Mouse (Mus musculus) c-Kit-positive CD71-positive TER-119-positive erythroid progenitor cells, embryonic 14.5 days (primary cell): Measurements from ENCODE around the gene Esrrg.

Source experiments
- DNase-seq: peaks from one replicate; pipeline ENCODE4 v3.0.0-alpha.2; 2013; ENCODE audit warnings: low spot score

Gene Esrrg

DNA sequence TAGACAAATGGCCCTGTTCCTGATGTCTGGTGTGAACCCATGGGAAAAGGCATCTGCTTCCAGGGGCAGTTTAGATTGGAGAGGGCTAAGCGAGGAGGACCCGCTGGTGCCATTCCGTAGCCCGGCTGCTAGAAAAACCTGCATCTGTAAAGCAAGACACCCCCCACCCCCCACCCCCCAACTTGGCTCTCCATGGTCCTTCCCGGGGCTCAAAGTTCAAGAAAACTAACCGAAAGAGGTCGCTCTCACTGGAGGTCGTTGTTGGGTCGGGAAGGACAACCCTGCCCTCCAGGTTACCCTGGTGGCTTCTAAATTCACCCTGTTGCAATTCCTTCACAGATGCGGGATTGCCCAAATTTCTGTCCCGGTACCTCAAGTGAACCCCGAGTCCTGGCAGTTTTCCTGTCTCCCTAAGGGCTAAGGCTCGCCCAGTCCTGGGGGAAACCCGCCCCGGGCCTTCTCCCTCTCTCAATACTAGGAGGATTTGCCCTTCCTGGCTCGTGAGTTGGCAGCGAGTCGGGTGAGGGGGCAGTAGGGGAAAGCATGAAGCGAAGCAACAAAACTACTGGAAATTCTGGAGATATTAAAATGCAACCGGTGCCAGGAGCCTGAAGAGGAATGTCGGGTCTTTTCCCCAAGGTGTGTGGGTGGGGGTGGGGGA, at the start of gene Esrrg:
Esrrg (plus strand) TSS at position 531 of the 661 bp plus-strand sequence.
- no peak for DNase-seq

DNA sequence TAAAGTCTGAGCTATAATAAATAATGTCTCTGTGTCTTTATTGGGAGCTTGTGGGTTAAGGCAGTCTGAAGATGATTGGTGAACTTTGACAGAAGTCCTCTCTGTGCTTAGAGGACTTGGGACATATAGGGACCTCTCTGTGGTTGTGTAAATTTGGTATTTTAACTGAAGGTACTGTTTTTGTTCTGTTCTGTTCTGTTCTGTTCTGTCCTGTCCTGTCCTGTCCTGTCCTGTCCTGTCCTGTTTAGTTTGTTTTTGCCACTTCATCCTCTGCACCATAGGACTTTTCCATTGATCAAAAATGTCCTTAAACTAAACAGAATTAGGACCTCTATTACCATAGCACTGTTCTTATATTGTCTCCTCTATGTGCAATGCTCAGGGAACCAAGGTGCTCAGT, 24.6 kb upstream of the Esrrg start:
- no peak for DNase-seq

DNA sequence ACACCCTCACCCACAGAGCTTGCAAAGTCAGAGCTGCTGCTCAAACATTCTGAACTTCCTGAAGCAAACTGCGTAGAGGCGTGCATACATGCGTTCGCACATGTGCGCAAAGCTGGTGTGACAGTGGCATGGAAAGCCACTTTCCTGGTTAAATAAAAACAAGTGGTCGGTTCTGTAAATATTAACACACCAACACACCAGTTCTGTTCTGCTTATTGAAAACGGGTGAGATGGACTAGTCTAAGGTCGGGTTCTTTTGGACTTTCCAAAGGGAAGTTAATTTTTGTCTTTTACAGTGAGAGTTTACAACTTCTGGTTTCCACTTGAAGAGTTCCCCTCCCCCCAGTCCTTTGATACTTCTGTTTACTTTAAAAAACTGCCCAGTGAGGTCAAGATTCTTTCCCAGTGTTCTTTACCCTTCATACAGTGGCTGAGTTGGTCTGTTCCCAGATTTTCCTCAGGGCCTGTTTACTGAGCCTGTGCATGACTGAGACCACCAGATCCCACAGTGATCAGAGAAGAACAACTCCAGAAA, 22.0 kb upstream of the Esrrg start:
- DNase-seq: no peak

DNA sequence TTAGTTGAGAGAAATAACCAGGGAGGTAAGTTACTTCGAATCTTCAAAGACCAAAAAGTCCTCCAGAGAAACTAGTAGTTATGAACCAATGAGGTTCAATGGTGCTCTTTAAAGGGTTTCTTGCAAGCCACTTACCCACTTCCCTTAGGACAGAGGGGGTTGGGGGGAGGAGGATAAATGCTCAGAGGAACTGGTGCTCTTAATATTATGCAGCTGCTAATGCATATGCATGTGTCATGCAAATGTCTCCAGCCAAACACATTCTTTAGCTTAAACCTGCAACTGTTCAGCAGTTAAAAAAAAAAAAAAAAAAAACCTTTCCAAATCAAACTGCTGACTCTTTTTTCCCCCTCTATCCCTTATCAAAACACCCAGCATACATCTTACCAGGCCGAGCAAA, 5.6 kb upstream of the Esrrg start:
- no peak for DNase-seq

DNA sequence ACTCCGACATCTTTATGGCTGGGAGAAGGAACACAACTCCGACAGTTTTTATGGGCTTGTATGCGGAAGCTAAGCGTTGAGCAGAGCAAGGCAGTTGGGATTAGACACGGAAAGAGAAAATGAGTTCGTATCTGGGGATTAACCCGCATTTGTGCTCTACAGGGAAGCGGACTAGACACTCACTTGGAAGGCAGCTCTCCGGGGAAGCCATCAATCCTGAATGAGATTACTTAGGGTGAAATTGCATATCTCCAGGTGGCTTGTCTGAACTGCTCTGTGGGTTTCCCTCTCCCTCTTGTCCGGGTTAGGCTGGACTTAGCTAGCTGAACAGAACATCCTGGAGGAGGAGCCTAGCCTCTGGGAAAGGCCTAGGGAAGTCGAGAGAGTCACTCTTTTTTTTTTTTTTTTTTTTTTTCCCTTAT, 4.5 kb upstream of the Esrrg start:
- DNase-seq: no peak

DNA sequence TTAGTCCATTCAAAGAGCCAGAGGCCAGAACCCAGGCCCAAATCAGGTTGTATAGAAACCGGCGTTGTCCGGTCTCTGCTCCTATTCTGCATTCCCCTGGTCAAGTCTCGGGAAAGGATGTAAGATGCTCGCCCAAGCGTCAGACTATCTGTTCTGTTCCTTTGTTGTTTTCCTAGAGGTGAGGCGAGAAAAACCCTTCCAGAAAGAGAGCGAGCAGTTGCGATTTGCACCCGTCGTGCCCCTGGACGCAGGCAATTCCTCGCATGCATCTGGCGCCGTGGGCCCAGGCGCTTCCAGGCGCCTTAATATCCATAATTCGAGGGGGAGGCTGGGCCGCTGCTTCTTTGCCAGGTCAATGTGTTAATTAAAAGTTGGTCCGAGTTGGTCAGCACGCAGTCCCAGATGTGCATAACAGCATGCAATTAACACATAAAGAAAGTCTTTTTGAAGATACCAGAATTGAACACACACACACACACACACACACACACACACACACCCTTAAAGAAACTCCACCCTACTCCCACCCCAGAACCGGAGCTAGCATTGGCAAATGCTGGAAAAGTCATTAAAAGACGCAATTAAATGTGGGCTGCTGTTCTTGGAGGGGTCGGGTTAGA, 3.8 kb upstream of the Esrrg start:
- DNase-seq: no peak

DNA sequence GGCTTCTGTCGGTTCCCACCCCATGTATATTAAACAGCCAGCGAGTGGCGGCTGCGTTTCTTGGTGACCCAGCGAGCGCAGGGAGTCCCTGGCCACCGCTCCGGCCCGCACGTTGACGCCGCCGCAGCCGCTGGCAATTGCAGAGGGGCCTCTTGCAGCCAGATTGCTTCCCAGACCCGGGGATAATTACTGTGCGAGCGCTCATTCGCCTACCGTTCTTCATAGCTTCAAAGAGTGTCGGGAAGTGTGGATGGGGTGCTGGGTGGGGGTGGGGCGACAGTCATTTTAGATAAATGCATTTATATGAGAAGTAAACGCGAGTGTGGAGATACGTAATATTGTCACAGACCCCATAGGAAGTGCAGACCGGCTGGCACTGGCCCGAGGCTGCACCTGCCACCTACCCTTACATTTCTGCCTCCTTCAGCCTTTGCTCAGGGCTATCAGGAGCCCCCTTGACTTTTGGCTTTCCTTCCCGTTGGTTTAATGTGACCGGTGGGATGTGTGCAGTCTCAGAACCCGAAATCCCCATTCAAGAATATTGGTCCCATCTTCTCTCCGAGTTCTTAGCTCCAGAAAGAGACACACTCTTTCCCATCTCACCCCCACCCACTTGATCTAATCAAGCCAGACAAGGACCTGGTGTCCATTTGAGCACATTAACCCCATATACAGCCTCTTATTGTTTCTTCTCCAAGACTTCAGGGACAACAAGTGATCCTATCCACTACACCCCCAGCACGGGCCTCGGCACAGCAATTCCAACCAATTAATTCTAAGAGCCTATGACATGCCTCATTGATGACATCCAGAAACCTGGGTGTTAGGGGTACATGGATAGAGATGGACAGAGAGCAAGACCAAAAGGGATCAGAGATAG, 3.0 kb upstream of the Esrrg start:
- no peak for DNase-seq

DNA sequence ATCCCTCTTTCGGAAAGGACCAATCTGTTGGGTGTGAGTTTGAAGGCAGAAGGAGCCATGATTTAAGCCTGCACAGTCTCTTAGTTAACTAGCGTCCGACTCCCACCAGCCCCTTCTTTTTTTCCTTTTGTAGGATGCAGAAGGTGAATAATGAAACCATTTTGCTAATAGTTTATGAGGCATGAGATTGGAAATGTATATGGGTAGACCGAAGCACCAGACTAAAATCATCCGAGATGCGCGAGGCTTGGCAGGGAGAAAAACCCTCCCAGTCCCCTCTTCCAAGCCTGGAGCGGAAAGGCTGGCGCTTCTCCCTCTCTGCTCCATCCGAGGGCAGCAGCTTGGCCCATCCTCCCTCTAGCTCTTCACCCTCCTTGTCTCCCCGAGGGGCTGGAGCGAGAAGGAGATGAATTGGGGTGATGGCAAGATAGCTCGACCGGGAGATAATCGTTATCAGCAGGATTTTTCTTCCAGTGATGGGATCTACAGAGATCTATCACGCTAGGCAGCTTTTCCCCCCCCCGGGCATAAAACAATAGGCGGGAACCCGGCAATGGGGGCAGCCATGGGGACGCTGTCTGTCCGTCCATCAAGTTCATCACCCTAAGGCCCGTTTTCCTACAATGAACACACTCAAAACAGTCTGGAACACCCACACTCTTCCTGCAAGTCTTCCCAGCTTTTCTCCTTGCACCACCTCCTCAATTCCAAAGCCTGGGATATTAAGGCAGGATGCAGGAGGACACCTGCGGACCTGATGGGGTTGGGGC, 2.1 kb upstream of the Esrrg start:
- no peak for DNase-seq

DNA sequence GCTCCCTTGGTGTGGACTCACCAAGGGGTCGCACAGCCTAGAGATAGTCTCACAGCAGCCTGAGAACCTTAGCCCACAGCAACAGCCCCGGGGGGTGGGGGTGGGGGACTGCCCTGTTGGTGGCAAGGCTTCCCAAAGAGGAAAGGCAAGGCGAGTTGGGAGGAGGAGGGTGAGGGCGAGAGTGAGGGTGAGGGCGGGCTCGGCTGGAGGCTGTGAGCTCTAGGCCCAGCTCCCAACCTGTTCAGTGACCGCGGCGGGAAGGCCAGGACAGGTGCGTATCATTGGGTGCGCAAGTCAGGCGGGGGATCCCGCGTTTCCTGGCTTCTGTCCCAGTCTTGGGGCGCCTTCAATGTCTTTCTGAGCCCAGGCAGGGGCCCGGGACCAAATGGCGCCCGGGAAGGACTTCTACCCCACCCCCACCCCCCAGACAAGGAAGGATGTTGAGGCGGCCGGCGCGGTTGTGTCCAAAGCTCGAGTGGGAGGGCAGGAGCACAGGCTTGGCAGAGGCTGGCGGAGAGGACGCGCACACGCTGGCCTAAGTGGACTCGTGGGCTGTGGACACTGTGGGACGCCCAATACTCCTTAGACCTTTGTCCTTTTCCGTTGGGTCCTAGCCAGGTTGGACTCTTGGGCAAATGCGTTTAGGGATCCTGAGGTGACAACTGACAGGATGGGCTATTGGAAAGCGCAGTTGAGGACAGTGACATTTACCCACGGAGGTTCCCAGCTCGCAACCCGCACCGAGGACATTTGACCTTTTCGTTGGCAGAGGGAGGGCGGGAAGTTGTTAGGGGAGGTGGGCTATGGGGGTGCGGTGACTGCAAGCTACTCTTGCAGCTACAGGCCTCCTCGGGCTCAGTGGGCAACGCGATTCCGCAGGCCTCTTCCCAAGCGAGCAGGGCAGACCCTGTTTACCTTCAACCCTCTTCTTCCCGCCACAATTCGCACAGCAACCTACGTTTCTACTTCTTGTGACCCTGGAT, 1.2 kb upstream of the Esrrg start:
- DNase-seq: no peak

DNA sequence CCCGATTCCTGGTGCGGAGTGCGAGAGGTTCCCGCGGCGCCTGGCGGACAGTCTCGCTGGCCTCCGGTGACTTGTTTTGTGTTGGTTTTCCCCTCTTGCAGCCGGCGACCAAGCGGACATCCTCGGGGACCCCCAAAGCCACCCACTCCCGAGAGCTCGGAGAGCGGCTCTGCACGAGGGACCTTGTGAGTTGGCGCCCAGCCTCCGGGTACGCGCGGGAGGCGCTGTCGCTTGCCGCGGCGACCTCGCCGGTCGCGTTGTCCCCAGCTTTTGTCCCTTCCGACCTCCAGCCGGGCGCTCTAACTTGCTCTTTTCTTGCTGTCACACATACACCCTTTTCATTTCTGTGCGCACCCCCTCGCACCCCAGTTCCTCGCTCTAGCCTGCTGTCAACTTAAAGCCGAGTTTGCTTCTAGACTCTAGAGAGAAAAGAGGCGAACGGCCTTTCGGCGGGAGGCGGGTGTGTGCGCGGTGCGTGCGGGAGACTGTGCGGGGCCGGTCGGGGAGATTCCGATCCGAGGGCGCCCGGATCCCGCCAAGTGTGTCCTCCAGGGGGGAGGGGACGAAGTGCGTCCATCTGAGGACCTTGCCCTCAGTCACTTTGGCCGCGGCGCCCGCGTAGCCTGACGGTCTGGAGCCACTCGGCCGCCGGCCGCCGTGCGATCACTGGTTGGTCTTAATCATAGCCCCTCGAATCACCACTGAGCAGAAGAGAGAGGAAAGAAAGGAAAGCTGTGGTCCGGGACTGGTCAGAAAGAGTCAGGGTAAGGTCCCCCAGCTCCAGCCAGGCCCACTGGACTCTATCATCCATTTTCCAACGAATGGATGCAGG, 646 bp downstream of the Esrrg start:
- no peak for DNase-seq

DNA sequence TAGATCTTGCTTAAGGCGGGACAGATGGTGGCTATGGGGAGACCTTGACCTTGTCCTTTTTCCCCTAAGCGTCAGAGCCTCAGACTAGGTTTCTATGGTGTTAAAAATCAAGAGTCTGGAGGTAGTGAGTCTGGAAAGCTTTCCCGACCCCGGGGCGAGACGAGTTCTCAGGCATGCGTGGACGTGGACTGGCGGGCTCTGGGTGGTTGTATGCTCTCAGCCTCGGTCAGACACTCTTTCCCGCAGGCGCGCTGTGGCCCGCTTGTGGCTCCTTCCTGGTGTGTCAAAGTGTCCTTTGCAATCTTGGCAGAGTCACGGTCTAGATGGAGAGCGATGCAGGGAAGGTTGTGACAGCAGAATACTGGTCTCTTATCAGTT, 1.3 kb downstream of the Esrrg start:
- no peak for DNase-seq

DNA sequence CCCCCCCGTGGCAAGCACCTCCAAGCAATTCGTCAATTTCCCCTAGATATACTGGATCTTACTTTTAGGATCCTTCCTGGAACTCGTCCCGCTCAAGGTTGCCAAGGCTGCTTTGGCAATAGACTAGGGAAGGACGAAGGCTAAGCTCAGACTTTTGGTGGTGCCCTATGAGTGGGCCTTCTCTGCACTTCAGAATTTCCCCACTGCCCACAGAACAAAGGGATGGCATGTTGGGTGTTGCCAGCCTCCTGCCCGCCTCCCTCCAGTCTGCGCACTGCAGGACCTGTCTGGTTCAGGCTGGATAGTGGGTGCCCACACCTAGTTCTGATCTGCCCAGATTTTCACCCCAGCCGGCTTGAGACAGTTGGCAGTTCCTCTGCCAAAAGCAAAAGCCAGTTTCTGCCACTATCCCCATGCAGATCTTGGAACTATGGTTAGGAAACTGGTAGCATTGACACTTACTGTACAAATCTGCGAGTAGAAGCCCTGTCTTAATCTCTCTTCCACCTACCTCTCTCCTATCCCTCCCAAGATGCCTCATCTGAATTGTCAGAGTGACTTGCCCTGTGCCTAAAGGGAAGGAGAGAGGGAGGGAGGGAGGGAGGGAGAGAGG, 1.9 kb downstream of the Esrrg start:
- DNase-seq: no peak

DNA sequence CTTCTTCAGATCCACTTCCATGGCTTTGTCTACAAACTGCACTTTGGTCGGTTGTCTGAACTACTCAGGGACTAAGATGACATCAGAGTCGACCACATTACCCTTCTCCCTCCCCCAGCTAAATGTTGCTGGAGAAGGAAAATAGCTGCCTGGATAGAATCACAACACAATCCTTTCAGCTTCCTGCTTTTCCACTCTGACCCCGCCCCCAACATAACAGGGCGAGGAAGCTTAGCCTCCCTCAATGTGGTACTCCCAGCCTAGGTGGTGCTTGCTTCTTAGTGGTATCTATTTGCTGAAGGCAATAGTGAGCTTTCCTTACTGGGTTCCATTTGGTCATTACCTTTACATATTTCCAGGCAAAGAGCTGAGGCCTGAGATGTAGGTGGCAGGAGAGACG, 3.3 kb downstream of the Esrrg start:
- DNase-seq: no peak

DNA sequence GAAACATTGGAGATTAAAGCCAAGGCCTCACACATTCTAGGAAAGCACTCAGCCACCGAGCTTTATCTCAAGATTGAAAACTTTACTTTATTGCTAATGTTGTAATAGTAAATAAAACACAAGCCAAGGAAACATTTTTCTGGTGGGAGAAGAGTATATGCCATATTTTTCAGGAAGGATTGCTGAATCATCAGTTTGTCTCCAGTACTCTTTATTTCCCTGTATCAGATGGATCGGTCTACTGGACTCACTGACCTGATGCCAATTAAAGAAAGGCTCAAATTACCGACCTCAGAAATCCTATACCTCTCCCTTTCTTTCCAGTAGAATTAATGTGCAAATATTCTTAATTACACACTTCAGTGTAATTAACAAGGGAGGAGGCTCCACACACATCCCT, 4.7 kb downstream of the Esrrg start:
- DNase-seq: no peak

DNA sequence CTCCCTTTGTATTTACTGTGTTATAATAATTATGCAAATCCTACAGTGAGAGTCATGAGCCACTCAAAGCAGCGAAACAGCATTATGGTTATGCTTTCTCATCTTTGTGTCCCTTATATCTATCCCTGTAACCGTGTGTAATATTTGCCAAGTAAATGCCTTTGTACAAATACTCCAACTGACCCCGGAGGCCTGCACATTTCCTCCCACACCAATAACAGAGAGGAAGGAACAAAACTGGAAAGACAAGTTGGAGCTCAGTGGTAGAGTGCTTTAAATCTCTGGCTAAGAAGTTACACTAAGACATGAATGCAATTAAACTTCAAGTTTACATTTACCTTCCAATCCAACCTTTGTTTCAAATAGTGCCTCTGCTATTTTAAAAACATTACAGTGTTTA, 15.4 kb downstream of the Esrrg start:
- no peak for DNase-seq

DNA sequence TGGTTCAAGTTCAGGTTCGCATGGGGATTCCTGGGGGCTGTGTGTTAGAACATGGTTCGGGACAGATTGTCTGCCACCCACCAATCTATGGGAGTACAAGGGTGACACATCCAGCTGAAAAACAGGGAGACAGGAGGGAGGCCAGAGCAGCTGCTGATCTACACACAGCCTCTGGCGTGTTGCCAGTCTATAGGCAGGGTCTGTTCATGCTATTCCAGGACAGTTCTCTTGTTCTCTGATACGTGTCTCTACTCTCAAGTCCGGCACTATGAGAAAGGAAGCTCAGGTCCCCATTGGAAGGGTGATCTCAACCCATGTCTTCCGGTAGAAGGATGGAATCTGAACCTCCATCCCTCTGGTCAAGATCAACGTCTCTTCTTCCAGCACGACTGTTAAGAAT, 21.8 kb downstream of the Esrrg start:
- DNase-seq: no peak

DNA sequence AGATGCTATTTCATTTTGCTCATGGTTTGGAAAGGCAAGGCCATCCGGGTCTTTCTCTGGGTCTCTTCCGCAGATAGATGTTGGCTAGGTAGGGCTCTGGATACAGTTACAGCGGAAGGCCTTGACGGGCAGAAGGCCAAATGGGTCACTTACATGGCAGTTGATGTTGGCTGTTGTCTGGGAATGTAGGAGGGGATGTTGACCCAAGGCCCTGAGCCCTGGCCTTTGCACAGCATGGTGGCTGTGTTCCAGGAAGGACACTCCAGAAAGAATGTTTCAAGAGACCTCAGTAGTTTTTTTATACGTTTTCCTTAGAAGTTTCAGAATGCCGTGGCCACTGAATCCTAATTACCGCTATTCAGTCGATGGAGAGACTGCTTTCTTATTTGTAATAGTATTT, 22.9 kb downstream of the Esrrg start:
- no peak for DNase-seq

DNA sequence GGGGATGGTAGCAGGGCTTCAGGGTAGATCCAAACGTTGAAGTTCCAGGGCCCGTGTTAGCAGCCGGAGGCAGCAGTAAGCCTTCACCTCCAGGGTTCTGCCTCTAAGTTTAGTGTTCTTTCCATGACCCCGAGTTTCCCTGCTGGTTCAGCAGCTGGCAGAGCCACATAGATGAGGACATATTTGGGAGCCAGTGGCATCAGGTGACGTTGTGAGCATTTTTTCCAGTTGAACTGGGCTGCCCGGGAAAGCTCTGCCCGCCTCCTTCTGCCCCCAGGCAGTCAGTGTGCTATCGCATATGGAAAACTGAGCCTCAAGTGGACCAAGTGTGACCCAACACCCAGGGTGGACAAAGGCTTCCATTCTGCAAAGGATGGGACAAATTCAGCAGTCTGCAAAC, 36.7 kb downstream of the Esrrg start:
- no peak for DNase-seq

DNA sequence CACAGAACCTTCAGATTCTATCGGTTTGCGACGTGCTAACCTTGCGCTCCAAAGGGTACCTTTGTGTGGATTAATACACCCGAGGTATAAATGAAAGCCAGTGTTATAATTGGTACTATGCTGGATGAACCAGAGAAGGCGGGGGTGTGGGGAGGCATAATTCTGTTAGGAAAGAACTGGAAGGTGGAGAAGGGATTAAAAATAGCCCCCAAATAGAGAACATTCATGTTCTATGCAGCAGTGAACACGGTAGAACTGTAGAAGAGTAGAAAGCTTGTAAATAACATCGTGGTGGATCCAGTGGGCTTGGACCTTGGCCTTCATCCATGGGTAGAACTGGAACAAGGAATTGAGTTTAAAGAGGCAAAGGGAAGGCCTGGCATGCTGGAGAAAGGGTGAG, 40.0 kb downstream of the Esrrg start:
- no peak for DNase-seq

DNA sequence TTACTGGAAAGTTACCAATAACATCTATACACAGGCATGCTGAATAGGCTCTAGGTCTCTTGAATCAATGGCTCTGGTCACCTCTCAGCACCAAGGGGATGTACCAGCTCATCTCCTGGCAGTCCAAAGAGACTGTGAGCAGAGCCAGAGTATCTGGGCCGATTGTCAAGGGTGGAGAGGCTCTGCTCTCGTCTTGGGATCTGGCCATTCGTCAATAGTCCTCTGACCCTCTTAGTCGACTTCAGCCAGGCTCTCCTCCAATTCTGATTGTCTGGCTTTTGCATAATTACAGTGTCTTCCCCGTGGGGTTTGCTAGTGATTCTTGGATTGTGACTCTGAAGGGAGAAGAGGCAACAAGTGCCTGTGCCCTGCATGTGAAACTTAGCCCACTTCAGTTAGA, 41.3 kb downstream of the Esrrg start:
- no peak for DNase-seq
